Mouse (Mus musculus): ENCODE measurements around the gene Gpc5. TPM values are rescaled to one million over a fixed set of nuclear protein-coding genes. Genes with fewer than 3 reads are reported as not detected.

Gene Gpc5
- total RNA-seq, 1 experiment from 2014 or later = 2.6 TPM

DNA sequence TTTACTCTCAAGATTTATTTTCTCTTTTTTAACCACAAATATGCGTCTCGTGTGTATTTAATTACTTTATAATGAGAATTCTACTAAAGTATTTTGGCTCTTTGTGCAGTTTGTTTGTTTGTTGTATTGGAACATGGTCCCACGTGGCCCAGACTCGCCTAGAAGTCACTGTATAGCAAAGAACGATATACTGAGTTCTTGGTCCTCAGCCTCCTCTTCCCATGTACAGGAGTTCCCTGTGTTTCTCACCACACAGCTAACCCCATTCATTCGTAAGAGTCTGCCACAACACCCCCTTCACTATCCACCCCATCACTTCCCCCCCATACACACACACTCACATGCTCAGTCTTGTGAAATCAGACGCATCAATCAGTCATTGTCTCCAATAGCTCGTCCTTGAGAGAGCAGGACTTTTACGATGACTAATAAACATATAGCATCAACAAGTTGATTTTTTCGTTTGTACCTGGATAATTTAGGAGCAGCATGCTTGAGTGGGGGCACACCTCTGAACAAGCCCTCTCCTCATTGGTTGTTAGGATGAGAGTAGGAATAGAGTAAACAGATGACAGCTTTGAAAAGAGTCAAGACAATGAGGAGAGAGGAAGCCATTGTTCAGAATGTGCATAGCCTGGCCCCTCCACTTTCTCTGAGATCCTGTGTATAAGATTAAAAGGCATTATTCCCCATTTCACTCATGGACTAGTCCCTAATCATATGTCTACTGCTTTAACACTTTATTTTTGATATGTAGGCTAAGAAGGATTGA, 740.0 kb downstream of the Gpc5 start:
- no peak for DNase-seq

GRCm38 (mm10) chr14:115843783-115844182, 751.8 kb downstream of the Gpc5 start:
- no peak for DNase-seq

GRCm38 (mm10) chr14:115844773-115845427, 752.9 kb downstream of the Gpc5 start:
- DNase-seq = no peak

- no peak for DNase-seq
These were observed 777.1 kb downstream of the Gpc5 start for GRCm38 (mm10) chr14:115869127-115869526.

GRCm38 (mm10) chr14:115976062-115976461, 884.0 kb downstream of the Gpc5 start:
- DNase-seq = no peak

DNA sequence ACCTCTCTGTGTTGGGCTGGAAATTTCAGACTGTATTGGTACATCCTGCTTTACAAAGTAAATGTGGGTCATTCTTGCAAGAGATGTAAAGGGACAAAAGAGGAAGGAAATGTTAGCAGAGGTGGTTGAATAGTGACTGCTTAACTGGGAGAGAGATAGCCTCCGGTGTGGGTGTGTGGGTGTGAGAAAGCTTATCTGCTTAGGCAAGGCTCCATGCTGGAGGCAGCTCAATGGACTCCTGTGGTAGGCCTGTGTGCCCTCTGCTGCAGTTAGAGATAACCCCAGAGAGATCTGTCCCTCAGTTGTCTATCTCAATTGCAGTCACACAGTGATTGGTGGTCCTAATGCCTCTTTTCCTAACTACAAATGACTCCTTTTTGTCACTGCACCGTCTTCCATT, 887.2 kb downstream of the Gpc5 start:
- no peak for DNase-seq

GRCm38 (mm10) chr14:115990764-115991163, 898.7 kb downstream of the Gpc5 start:
- DNase-seq = no peak

DNA sequence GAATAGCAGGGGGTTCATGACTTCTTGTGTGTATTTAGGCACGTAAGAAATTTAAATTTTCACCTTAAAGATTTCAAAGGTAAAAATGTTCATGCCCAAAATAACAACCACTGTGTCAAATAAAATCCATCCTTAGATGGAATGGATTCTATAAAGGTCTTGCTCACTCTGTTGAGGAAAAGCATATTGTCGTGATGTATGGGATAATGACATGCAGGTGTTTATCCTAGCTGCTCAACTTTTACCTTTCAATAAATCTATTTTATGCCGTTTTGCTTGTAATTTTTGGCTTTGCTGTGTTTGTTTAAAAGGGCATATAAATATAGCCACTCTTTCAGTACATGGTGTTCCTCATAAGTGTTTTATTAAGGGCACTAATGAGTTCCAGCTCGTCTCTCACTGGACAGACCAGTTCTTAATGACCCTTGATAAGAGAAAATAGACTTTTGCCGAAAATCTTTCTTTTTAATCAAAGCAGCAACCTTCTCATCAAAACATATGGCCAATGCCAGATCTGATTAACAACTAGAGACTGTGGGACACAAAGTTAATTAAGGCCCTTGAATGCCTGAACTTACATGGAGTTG, 901.6 kb downstream of the Gpc5 start:
- DNase-seq = no peak

GRCm38 (mm10) chr14:115998931-115999330, 906.9 kb downstream of the Gpc5 start:
- DNase-seq = no peak

GRCm38 (mm10) chr14:116087010-116087409, 995.0 kb downstream of the Gpc5 start:
- DNase-seq = no peak

- DNase-seq = no peak
These were observed 1035.9 kb downstream of the Gpc5 start for GRCm38 (mm10) chr14:116127943-116128342.

DNA sequence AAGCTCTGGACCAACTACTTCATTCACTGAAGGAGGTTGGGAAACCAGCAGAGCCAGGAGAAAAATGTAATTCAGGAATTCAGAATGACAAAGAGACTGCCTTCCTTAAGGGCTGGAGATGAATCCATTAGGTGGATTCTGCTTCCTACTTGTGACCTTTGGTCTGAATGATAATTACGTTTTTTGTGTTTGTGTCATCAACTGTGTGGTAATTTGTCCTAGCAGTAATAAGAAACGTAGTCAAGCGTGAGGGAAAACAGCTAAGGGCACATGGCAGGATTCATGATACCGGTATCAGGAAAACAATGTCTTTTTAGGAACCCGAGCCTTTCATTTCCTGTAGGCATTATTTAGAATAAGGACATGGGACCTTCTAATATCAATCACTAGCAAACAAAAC, 1045.3 kb downstream of the Gpc5 start:
- no peak for DNase-seq

- no peak for DNase-seq
These were observed 1045.8 kb downstream of the Gpc5 start for GRCm38 (mm10) chr14:116137772-116138171.

DNA sequence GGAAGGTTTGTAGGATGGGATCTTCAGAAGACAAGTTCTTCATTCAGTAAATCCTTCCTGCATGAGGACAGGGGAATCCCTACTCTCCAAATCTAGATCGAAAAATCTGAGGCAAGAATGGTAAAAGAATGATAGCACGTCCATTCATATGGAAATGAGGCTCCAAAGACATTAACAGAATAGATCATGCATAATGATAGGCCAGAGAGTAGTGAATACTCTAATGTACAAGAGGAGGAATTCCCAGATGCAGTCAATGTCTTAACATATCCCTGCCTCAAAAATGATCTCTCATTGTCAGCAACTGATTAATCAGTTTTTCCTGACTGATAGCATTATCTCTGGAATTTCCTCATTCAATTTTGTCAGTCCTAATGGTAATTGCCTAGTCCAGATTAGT, 1070.6 kb downstream of the Gpc5 start:
- DNase-seq = no peak

DNA sequence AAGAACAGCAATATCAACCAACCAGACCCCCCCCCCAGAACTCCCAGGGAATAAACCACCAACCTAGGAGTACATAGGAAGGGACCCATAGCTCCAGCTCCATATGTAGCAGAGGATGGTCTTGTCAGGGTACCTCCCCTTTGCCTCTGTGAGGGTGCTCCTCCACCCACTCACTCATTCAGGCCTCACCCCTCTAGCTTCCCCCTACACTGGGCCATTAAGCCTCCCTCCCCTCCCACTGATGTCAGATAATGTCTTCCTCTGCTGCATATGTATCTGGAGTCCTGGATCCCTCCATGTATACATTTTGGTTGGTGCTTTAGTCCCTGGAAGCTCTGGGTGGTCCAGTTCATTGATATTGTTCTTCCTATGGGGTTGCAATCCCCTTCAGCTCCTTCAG, 1075.4 kb downstream of the Gpc5 start:
- DNase-seq = no peak

- no peak for DNase-seq
These were observed 1077.1 kb downstream of the Gpc5 start for GRCm38 (mm10) chr14:116169129-116169528.

DNA sequence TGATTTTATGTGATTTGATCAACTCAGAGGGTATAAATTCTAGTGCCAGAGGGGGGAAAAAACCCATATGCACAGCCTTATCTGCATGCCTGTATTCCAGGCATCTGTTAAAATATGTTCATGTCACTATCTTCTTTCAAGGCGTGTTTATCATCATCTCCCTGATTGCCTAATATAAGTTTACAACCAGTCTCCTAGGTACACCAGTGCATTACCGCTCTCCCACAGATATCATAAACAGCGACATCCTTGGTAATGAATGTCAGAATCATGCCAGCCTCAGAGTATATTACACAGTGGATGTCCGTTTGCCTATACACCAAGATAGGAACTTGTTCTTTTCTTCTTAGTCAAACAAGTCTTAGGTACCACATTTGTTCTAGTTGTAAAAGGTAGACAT, 1095.0 kb downstream of the Gpc5 start:
- DNase-seq = no peak

GRCm38 (mm10) chr14:116206977-116207376, 1115.0 kb downstream of the Gpc5 start:
- peak; percentile 67 for DNase-seq

GRCm38 (mm10) chr14:116208581-116208980, 1116.6 kb downstream of the Gpc5 start:
- DNase-seq = no peak

GRCm38 (mm10) chr14:116209045-116209444, 1117.0 kb downstream of the Gpc5 start:
- DNase-seq = no peak

DNA sequence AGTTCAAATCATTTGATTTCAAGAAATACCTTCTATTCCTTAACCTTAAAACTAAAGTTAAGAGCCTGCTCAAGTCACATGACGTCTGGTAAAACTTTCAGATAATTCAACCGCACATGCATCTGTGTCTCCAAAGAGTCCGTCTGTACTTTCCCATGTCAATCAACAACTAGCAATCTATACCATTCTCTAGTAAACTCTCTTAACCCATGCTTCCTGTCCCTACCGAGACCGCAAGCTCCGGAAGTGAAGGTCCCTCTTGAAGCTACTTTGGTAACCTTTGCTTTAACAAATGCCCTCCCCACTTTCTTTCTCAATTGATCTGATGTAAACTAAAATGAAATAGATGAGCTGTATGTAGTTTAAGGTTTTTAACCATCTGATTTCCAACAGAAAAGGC, 1118.3 kb downstream of the Gpc5 start:
- no peak for DNase-seq

DNA sequence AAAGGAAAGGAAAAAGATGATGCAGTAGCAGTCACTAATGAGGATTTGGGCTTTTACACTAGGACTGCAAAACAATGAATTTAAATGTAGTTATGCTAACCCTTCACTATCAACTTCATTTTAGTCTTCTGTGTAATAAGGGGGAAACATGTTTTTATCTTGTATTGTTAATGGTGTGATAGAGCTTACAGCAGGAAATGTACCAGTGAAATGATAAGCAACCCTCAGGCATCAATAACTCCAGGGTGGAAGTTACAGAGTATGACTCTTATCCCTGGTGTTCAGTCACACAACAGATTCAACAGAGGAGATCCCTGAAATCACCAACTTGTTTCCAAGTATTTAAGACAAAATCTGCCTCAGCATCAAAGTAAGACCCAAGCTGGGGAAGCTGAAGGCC, 1120.0 kb downstream of the Gpc5 start:
- no peak for DNase-seq

- DNase-seq = no peak
These were observed 1166.1 kb downstream of the Gpc5 start for GRCm38 (mm10) chr14:116258126-116258525.

GRCm38 (mm10) chr14:116308541-116308940, 1216.5 kb downstream of the Gpc5 start:
- no peak for DNase-seq

Measured in adrenal gland, postnatal 14 days (tissue).